Mouse (Mus musculus): ENCODE data around the gene Fgfr2. TPM values are rescaled to one million over a fixed set of nuclear protein-coding genes. Genes with fewer than 3 reads are reported as not detected.

The Fgfr2 gene
- polyA plus RNA-seq, 1 experiment from 2014 or later, result 110 TPM

GRCm38 (mm10) chr7:130934654-130935053 is 2188.5 kb downstream of the Fgfr2 start:
- no peak for ATAC-seq
- WGBS, result 84% methylated on average over 4 of the region's 4 CpGs
- H3K27ac ChIP-seq (ENCODE audit: low read length), result no peak overlapping the region
- DNase-seq (ENCODE audit: low spot score), result no peak
- H3K9me3 ChIP-seq (ENCODE audit: low read length), result no peaks in the 10 kb centered on the region
- peaks cover 7% of the 10 kb centered on the region; the same call in 1 of the 2 replicates for H3K4me1 ChIP-seq (ENCODE audit: insufficient read depth, low read depth, low read length)
- no peaks in the 10 kb centered on the region for H3K36me3 ChIP-seq (ENCODE audit: insufficient read depth, low read length)
- H3K4me3 ChIP-seq (ENCODE audit: low read depth, low read length), result no peak overlapping the region
- no peak overlapping the region for H3K4me2 ChIP-seq (replicated peaks; ENCODE audit: low read depth, low read length)
- H3K9ac ChIP-seq (replicated peaks; ENCODE audit: low read depth), result no peak overlapping the region
- H3K27me3 ChIP-seq (replicated peaks; ENCODE audit: insufficient read depth, low read length), result peaks cover 34% of the 10 kb centered on the region; the same call in 1 of the 2 replicates
- TF ChIP-seq EP300 (IDR thresholded peaks at IDR 0.05) (no peak), CTCF (IDR thresholded peaks at IDR 0.05) (no peak)

GRCm38 (mm10) chr7:130932921-130933320 is 2190.2 kb downstream of the Fgfr2 start:
- peaks cover 7% of the 10 kb centered on the region; the same call in 1 of the 2 replicates for H3K4me1 ChIP-seq (ENCODE audit: insufficient read depth, low read depth, low read length)
- no peak overlapping the region for H3K4me2 ChIP-seq (replicated peaks; ENCODE audit: low read depth, low read length)
- TF ChIP-seq CTCF (IDR thresholded peaks at IDR 0.05) (no peak), EP300 (IDR thresholded peaks at IDR 0.05) (no peak)
- H3K36me3 ChIP-seq (ENCODE audit: insufficient read depth, low read length), result no peaks in the 10 kb centered on the region
- H3K27me3 ChIP-seq (replicated peaks; ENCODE audit: insufficient read depth, low read length), result peaks cover 30% of the 10 kb centered on the region; the same call in 1 of the 2 replicates
- WGBS, result 78% methylated on average over 9 of the region's 9 CpGs
- H3K9ac ChIP-seq (replicated peaks; ENCODE audit: low read depth), result no peak overlapping the region
- no peak overlapping the region for H3K4me3 ChIP-seq (ENCODE audit: low read depth, low read length)
- H3K27ac ChIP-seq (ENCODE audit: low read length), result no peak overlapping the region
- DNase-seq (ENCODE audit: low spot score), result no peak
- ATAC-seq, result no peak
- H3K9me3 ChIP-seq (ENCODE audit: low read length), result no peaks in the 10 kb centered on the region

GRCm38 (mm10) chr7:130930401-130930800 is 2192.7 kb downstream of the Fgfr2 start:
- TF ChIP-seq EP300 (IDR thresholded peaks at IDR 0.05) (no peak), CTCF (IDR thresholded peaks at IDR 0.05) (peak; percentile 34)
- Histone ChIP-seq H3K4me1 (ENCODE audit: insufficient read depth, low read depth, low read length) (peaks cover 3% of the 10 kb centered on the region; the same call in 1 of the 2 replicates), H3K9me3 (ENCODE audit: low read length) (no peaks in the 10 kb centered on the region), H3K4me3 (ENCODE audit: low read depth, low read length) (no peak overlapping the region), H3K27me3 (replicated peaks; ENCODE audit: insufficient read depth, low read length) (0 out of 2 replicates have a peak, but pooled peaks cover 16% of the 10 kb centered on the region), H3K4me2 (replicated peaks; ENCODE audit: low read depth, low read length) (no peak overlapping the region), H3K36me3 (ENCODE audit: insufficient read depth, low read length) (no peaks in the 10 kb centered on the region), H3K27ac (ENCODE audit: low read length) (no peak overlapping the region), H3K9ac (replicated peaks; ENCODE audit: low read depth) (no peak overlapping the region)
- no peak for DNase-seq (ENCODE audit: low spot score)
- no peak for ATAC-seq
- WGBS, result 66% methylated on average over 3 of the region's 3 CpGs

GRCm38 (mm10) chr7:130922981-130923731 is 2200.0 kb downstream of the Fgfr2 start:
- Histone ChIP-seq H3K27ac (ENCODE audit: low read length) (no peak overlapping the region), H3K9ac (replicated peaks; ENCODE audit: low read depth) (no peak overlapping the region), H3K4me2 (replicated peaks; ENCODE audit: low read depth, low read length) (no peak overlapping the region), H3K36me3 (ENCODE audit: insufficient read depth, low read length) (no peaks in the 10 kb centered on the region), H3K9me3 (ENCODE audit: low read length) (no peaks in the 10 kb centered on the region), H3K4me1 (ENCODE audit: insufficient read depth, low read depth, low read length) (no peaks in the 10 kb centered on the region), H3K4me3 (ENCODE audit: low read depth, low read length) (no peak overlapping the region), H3K27me3 (replicated peaks; ENCODE audit: insufficient read depth, low read length) (no peaks in the 10 kb centered on the region)
- DNase-seq (ENCODE audit: low spot score), result no peak
- ATAC-seq, result no peak
- WGBS, result 69% methylated on average over 13 of the region's 13 CpGs
- TF ChIP-seq EP300 (IDR thresholded peaks at IDR 0.05) (no peak), CTCF (IDR thresholded peaks at IDR 0.05) (no peak)

- H3K27me3 ChIP-seq (replicated peaks; ENCODE audit: insufficient read depth, low read length), result no peaks in the 10 kb centered on the region
- H3K9ac ChIP-seq (replicated peaks; ENCODE audit: low read depth), result no peak overlapping the region
- ATAC-seq (no peak), DNase-seq (ENCODE audit: low spot score) (no peak)
- no peaks in the 10 kb centered on the region for H3K9me3 ChIP-seq (ENCODE audit: low read length)
- no peaks in the 10 kb centered on the region for H3K4me1 ChIP-seq (ENCODE audit: insufficient read depth, low read depth, low read length)
- H3K36me3 ChIP-seq (ENCODE audit: insufficient read depth, low read length), result no peaks in the 10 kb centered on the region
- 56% methylated on average over 2 of the region's 2 CpGs for WGBS
- no peak for TF ChIP-seq CTCF (IDR thresholded peaks at IDR 0.05)
- no peak for TF ChIP-seq EP300 (IDR thresholded peaks at IDR 0.05)
- no peak overlapping the region for H3K4me2 ChIP-seq (replicated peaks; ENCODE audit: low read depth, low read length)
- H3K4me3 ChIP-seq (ENCODE audit: low read depth, low read length), result no peak overlapping the region
- no peak overlapping the region for H3K27ac ChIP-seq (ENCODE audit: low read length)
Measured at GRCm38 (mm10) chr7:130918260-130918659, 2204.9 kb downstream of the Fgfr2 start.

- TF ChIP-seq EP300 (IDR thresholded peaks at IDR 0.05) (no peak), CTCF (IDR thresholded peaks at IDR 0.05) (peak; percentile 82)
- no peak overlapping the region for H3K4me3 ChIP-seq (ENCODE audit: low read depth, low read length)
- no peaks in the 10 kb centered on the region for H3K9me3 ChIP-seq (ENCODE audit: low read length)
- H3K4me1 ChIP-seq (ENCODE audit: insufficient read depth, low read depth, low read length), result no peaks in the 10 kb centered on the region
- H3K36me3 ChIP-seq (ENCODE audit: insufficient read depth, low read length), result no peaks in the 10 kb centered on the region; the same call in 1 of the 2 replicates
- no peak for ATAC-seq
- no peak overlapping the region for H3K9ac ChIP-seq (replicated peaks; ENCODE audit: low read depth)
- H3K27ac ChIP-seq (ENCODE audit: low read length), result no peak overlapping the region
- WGBS, result 32% methylated on average over 5 of the region's 5 CpGs
- DNase-seq (ENCODE audit: low spot score), result peak; percentile 72
- H3K27me3 ChIP-seq (replicated peaks; ENCODE audit: insufficient read depth, low read length), result no peaks in the 10 kb centered on the region
- H3K4me2 ChIP-seq (replicated peaks; ENCODE audit: low read depth, low read length), result no peak overlapping the region
Measured at GRCm38 (mm10) chr7:130914693-130915363, 2208.3 kb downstream of the Fgfr2 start.
